Mouse (Mus musculus): Measurements from ENCODE around the gene Tyrp1. TPM values are rescaled to one million over a fixed set of nuclear protein-coding genes. Genes with fewer than 3 reads are reported as not detected.

Tyrp1 gene
- under 1 TPM in 1 of 2 experiments, not detected in 1; 0.16 TPM for total RNA-seq (2021)

GRCm38 (mm10) chr4:80834050-80834449, at the start of gene Tyrp1:
Gene Tyrp1 (plus strand): TSS chr4:80834123.
- peak; percentile 23 for DNase-seq
- intact Hi-C loops (cut with DNase I): no loop called here

- intact Hi-C loops (cut with DNase I): no loop called here
- no peak for DNase-seq
Measured at GRCm38 (mm10) chr4:80788339-80788738, 45.6 kb upstream of the Tyrp1 start.

- intact Hi-C loops (cut with DNase I): no loop called here
Measured at GRCm38 (mm10) chr4:80819511-80819910, 14.4 kb upstream of the Tyrp1 start.

DNA sequence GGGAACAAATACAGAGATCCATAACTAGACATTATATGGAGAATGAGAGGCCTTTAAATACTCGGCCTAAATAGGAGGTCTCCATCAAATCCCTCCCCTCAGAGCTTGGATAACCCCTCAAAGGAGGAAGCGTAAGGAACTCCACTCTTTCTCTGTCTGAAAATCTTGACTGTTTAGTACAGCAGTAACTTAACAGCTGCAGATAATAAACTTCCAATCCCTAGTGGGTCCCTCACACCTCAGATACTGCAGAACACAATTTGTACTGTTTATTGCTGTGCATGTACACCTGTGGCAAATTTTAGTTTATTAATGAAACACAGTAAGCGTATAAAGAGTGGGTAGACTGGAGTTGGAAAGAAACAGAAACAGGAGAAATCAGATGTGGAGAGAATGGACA, 12.0 kb upstream of the Tyrp1 start:
- intact Hi-C loops (cut with DNase I): no loop called here
- no peak for DNase-seq

More at GRCm38 (mm10) chr4:80819511-80819910, 14.4 kb upstream of the Tyrp1 start:
- DNase-seq: no peak

GRCm38 (mm10) chr4:80828232-80828631, 5.7 kb upstream of the Tyrp1 start:
- intact Hi-C loops (cut with DNase I): no loop called here
- no peak for DNase-seq

DNA sequence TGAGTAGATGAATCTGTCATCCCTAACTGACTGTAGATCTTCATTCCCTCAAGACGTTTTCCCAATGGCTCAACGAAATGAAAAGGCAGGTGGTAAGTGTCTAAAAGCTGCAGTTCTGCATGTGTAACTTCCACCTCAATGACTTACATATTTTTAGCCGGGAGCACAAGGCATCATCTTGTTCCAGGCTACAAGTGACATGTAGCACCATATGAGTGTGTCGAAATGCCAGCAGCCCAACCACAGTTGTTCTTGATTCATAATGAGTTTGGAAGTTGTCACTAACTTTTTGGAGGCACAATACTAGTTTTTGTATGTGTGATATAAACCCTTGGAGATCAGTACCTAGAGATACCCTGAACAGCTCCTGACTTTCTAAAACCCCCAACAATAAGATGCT, 5.4 kb downstream of the Tyrp1 start:
- DNase-seq: no peak
- intact Hi-C loops (cut with DNase I): no loop called here

GRCm38 (mm10) chr4:80841980-80842379, 8.1 kb downstream of the Tyrp1 start:
- no peak for DNase-seq
- intact Hi-C loops (cut with DNase I): no loop called here

DNA sequence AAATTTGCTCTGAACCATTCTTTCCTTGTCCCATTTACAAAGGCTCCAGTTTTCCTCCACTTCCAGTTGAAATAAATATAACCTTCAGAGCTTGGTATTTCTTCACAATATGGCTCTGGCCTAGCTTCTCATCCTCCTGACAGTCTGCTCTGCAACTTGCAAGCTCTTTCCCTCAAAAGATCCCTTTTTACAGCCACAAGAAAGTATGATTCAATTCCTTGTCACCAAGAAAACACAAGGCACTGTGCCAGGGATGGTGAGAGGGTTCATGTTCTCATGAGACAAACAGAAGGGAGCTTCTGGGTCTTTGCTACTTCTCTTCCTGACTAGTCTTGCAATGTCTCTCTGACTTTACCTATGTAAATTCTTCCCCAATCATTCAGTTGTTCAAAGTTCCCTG, 9.8 kb downstream of the Tyrp1 start:
- intact Hi-C loops (cut with DNase I): no loop called here
- DNase-seq: no peak

DNA sequence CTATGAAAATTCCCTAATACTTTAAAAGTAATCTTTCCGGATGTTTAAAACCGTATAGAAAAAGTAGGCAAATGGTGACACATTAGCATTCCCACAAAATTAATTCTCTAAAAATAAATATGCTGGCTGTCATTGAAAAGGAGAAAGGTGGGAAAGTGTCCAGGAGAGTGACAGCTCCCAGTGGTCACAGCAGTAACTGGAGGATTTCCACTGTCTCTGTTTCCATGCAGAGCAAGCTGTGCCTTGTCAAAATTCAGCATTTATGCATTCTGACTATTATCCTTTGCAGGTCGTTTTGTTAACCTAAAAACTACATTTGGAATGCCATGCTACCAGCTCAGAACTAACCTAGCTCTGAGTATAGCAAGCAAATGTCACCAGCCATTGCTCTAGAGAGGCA, 12.1 kb downstream of the Tyrp1 start:
- intact Hi-C loops (cut with DNase I): no loop called here
- DNase-seq: no peak

- intact Hi-C loops (cut with DNase I): no loop called here
- no peak for DNase-seq
Measured at GRCm38 (mm10) chr4:80852590-80853425, 18.9 kb downstream of the Tyrp1 start.

DNA sequence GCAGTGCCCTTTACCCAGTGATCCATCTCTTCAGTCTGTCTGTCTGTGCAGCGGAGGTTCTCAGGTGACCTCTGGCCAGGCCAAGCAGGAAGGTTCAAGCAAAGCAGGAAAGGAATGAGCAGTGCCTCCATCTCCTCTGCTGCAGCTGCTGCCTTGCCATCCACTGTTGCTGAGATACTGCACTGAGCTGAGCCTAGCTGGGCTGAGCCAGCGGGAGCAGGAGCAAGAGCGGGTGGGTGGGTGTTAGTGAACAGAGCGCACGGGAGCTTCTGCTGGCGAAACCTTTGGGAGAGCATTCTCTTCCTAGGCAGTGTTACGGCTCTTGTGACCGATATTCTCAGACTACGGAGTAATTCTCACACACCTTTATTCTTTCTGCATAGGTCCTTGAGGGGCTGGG, 21.6 kb downstream of the Tyrp1 start:
- no peak for DNase-seq
- intact Hi-C loops (cut with DNase I): no loop called here

GRCm38 (mm10) chr4:80862962-80863361, 29.0 kb downstream of the Tyrp1 start:
- DNase-seq: no peak
- intact Hi-C loops (cut with DNase I): loop anchor here (10.0 kb wide), 1 partner anchor 1752 kb away; no protein-coding TSS in a partner anchor

DNA sequence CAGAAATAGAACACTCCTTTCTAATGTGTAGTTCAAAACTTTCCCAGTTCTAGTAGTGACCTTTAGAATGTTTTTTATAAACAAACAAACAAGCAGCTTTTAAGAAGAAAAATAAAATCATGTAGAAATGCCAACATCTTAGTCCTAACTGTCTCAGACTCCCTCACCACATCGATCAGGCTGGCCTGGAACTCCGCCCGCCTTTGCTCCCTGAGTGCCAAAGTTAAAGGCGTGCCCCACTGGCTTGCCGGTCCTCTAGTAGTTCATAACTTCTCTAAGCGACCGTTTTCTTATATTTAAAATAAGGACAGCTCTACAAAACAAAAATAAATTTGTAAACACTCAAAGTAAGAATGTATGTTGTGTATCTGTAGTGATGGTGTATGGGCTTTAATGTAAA, 30.0 kb downstream of the Tyrp1 start:
- intact Hi-C loops (cut with DNase I): loop anchor here (10.0 kb wide), 1 partner anchor 1751 kb away; no protein-coding TSS in a partner anchor

GRCm38 (mm10) chr4:80864511-80864922, 30.6 kb downstream of the Tyrp1 start:
- intact Hi-C loops (cut with DNase I): loop anchor here (10.0 kb wide), 1 partner anchor 1750 kb away; no protein-coding TSS in a partner anchor
- DNase-seq: peak; percentile 89

More for the DNA sequence above, 30.0 kb downstream of the Tyrp1 start:
- peak; percentile 39 for DNase-seq

DNA sequence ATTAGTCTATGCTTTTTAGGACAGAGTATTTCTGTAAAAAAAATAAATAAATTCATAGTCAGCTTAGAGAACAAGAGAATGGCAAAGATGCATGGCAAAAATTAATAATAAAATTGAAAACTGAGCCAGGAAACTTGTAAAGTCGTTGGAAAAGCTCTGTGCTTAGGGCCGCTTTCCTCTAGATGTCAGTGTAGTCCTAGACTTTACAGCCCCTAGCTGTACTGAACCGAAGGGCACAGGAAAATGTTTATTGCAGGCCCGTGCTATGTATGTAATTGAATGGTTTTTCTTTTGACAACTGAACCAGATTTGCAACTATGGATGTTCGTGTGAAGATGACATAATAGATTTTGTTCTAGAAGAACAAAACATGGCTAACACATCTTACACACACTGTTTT, 32.1 kb downstream of the Tyrp1 start:
- intact Hi-C loops (cut with DNase I): loop anchor here (5.0 to 10.0 kb wide), 2 partner anchors 386 to 1749 kb away; no protein-coding TSS in a partner anchor

GRCm38 (mm10) chr4:80869598-80869997, 35.7 kb downstream of the Tyrp1 start:
- DNase-seq: no peak
- intact Hi-C loops (cut with DNase I): loop anchor here (5.0 to 10.0 kb wide), 2 partner anchors 383 to 1745 kb away; no protein-coding TSS in a partner anchor

More for the DNA sequence above, 32.1 kb downstream of the Tyrp1 start:
- peak; percentile 26 for DNase-seq

DNA sequence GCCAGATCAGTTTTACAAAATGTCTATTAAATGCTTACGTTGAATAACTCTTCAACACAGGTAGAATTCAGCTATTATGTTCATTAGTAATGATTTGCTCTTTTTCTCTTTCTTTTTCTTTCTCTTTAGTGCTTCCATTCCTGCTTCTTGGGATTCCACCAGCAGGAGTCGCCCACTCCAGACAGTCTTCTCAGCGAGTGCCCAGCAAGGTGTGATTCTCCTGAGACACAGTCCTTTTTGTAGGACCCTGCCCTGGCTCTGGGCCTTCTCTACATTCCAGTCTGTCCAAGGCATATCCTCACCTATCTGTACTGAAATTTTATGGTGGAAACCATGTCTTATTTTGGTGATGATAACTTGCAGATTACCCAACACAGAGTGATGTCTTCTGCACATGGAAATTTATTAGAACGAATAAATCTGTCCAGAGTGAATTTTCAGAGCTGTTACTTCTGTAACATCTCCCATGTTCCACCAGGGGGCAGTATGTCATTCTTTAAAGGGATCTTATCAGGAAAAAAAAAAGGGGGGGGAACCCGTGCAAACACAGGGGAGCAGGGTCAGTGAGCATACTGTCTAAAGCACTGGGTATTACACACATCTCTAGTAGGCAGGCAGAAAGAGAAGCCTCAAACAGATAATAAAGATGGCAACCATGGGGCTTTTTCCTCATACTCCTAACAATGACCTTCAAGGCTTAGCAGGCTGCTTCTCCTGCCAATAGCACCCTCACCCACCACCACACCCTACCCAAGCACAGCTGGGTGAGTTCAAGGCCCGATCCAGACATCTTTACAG, 39.1 kb downstream of the Tyrp1 start:
- intact Hi-C loops (cut with DNase I): loop anchor here (5.0 to 10.0 kb wide), 2 partner anchors 239 to 302 kb away; no protein-coding TSS in a partner anchor
- DNase-seq: no peak

- DNase-seq: no peak
- intact Hi-C loops (cut with DNase I): loop anchor here (5.0 to 10.0 kb wide), 2 partner anchors 238 to 301 kb away; no protein-coding TSS in a partner anchor
Measured at GRCm38 (mm10) chr4:80874121-80874859, 40.4 kb downstream of the Tyrp1 start.

- intact Hi-C loops (cut with DNase I): loop anchor here (10.0 kb wide), 1 partner anchor 300 kb away; no protein-coding TSS in a partner anchor
- no peak for DNase-seq
Measured at GRCm38 (mm10) chr4:80875055-80875454, 41.1 kb downstream of the Tyrp1 start.

DNA sequence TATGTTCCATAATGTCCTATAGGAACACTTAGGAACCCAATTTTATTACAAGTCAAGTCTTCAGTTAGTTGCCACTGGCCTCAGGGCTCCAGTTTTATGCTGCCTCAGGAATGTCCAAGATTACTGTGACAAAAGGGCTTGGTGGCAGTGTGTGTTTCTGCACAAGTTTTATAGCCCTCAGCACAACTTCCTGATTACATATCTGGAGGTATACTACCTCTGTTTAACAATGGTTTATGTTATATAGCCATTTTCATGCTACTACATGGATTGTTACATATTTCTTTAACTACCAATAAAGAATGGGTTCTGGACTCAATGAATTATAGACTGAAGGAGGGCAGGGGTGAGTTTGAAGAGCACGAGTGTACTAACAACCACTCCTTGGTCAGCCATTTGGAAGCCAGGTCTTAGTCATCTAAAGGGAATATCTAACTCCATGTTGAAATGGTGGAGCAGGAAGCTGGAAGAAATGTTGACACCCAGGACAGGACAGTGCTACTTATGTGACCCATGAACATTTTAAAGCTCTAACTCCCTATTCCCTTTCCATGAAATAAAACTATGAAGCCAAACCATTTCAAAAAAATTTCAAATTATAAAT, 48.2 kb downstream of the Tyrp1 start:
- no peak for DNase-seq
- intact Hi-C loops (cut with DNase I): no loop called here
